Mouse (Mus musculus) kidney, embryonic 16.5 days (tissue): ENCODE results near the gene Add3. TPM values are rescaled to one million over a fixed set of nuclear protein-coding genes. Genes with fewer than 3 reads are reported as not detected.

ENCODE experiments used
- ATAC-seq: fragments of 200-750 bp; cut with Nextera tagmentation; 2 replicates; pipeline ENCODE4 v1.8.0; 2017; ENCODE audit warnings: moderate TSS enrichment; ENCODE audit not compliant: low FRiP score, low TSS enrichment
- H3K27ac ChIP-seq: fragments of 300-500 bp; sonication (generic); 2 replicates; pipeline ENCODE4 v1.5.1; 2014; ENCODE audit warnings: low read length
- H3K27me3 ChIP-seq: fragments of 300-500 bp; sonication (generic); 2 replicates; pipeline ENCODE4 v1.6.1; 2014; ENCODE audit warnings: low read length, control low read depth, mixed read lengths; ENCODE audit not compliant: insufficient read depth
- H3K36me3 ChIP-seq: fragments of 300-500 bp; sonication (generic); 2 replicates; pipeline ENCODE4 v1.6.1; 2014; ENCODE audit warnings: low read length, control low read depth, mixed read lengths; ENCODE audit not compliant: insufficient read depth
- H3K4me1 ChIP-seq: fragments of 300-500 bp; sonication (generic); 2 replicates; pipeline ENCODE4 v1.6.1; 2014; ENCODE audit warnings: low read length, control low read depth, mixed read lengths; ENCODE audit not compliant: insufficient read depth
- H3K4me2 ChIP-seq: fragments of 300-500 bp; sonication (generic); replicated peaks from 2 replicates; pipeline ENCODE4 v1.6.1; 2014; ENCODE audit warnings: low read depth, low read length
- H3K4me3 ChIP-seq: fragments of 300-500 bp; sonication (generic); 2 replicates; pipeline ENCODE4 v1.5.1; 2014; ENCODE audit warnings: mild to moderate bottlenecking, low read length
- H3K9ac ChIP-seq: fragments of 300-500 bp; sonication (generic); replicated peaks from 2 replicates; pipeline ENCODE4 v1.6.1; 2014; ENCODE audit warnings: low read length
- H3K9me3 ChIP-seq: fragments of 300-500 bp; sonication (generic); 2 replicates; pipeline ENCODE4 v1.6.1; 2016; ENCODE audit warnings: low read length, control low read depth
- WGBS: fragments of 180-500 bp; shearing (Covaris S2); extraction: QIAGEN DNeasy Blood & Tissue Kit; methylation state at CpG from one replicate; pipeline ENCODE4 v1.1.7; 2014; 5-methylcytosine and 5-hydroxymethylcytosine counted together
- polyA plus RNA-seq: library from polyadenylated mRNA; unstranded; fragments of >200 nt; fragmentation: Nextera tagmentation; extraction: Ambion mirVana; gene quantifications from 2 replicates; pipeline ENCODE4 v1.2.1, GENCODE M21; 2015

Gene Add3
- polyA plus RNA-seq, 1 experiment from 2014 or later, result 85.1 TPM

DNA sequence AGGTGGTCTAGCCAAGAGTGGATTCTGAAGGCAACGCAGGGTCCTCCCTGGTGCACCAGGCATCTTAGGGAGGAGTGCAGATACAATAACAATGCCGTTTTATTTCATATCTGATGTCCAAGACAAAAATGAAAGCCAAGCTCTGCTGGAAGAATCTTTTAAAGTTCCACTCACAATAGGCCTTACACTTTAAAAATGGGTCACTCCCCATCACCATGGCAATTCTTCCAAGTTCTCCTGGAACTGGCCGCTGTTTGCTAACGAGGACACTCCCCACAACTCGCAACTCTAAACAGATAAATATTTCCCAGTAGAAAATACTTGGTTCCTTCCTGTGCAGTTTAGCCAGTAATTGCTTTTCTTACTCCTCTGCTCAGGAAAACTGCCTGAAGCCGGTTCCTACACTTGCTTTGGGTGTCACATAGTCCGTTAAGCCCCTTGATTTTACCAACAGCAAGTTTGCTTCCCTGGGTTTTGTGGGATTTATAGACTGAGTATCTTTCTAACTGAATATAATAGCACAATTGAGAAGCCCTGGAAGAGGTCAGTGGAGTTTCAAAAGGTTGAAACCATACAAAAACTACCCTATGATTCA, 28.1 kb upstream of the Add3 start:
- 61% methylated on average over 7 of the region's 7 CpGs for WGBS

DNA sequence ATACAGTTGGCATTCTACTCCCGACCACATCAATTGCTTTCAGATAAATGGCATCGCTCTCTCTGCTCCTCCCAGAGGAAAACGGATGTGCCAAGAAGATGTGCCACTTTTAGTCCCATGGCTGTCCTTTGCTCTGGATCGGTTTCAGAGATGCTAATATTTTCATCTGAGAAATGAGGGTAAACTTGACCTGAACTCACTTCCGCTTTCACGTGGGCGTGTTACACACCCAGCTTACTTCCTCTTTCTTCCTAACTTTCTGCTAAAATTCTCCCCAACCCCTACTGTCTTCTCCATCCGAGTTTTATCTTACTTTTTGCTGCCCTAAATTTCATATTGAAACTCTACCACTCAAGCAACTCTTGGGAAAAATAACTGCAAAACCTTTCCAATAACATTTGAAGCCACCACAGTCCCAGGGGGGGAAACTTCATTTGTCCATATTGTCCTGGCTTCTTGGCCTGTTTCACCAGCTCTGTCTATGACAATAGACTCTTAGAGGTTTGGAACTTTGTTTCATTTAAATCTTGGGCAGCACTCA, 20.9 kb upstream of the Add3 start:
- peaks cover 7% of the 10 kb centered on the region for H3K9me3 ChIP-seq
- 80% methylated on average over 8 of the region's 8 CpGs for WGBS
- H3K9ac ChIP-seq, result no peak overlapping the region
- H3K4me2 ChIP-seq, result no peak overlapping the region
- H3K36me3 ChIP-seq, result no peaks in the 10 kb centered on the region
- no peaks in the 10 kb centered on the region for H3K27me3 ChIP-seq
- H3K4me1 ChIP-seq, result peaks cover 3% of the 10 kb centered on the region; the same call in 1 of the 2 replicates
- no peak overlapping the region for H3K4me3 ChIP-seq
- H3K27ac ChIP-seq, result no peak overlapping the region
- no peak for ATAC-seq

More for the DNA sequence above, 28.1 kb upstream of the Add3 start:
- ATAC-seq, result no peak
- H3K9me3 ChIP-seq, result peaks cover 3% of the 10 kb centered on the region
- H3K27ac ChIP-seq, result no peak overlapping the region
- H3K4me3 ChIP-seq, result no peak overlapping the region
- peaks cover 3% of the 10 kb centered on the region; the same call in 1 of the 2 replicates for H3K4me1 ChIP-seq
- no peaks in the 10 kb centered on the region for H3K27me3 ChIP-seq
- H3K36me3 ChIP-seq, result no peaks in the 10 kb centered on the region
- no peak overlapping the region for H3K9ac ChIP-seq
- no peak overlapping the region for H3K4me2 ChIP-seq

DNA sequence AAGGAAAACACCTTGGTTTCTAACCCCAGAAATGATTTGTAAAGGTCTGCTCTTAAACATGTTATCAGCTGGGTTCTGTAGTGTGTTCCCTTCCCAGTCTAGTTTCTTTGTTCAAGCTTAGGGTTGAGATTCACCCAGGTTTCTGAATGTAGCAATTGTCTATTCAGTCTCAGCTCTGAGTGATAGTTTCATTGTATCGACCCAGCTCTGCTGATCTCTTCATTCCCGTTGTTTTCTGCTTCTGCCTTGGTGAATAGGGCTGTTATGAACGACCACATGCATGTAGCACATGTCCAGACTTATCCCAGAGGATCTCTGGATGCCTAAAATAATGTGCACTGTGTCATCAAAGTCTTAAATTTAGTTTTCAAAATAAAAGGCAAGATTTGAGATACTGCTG, 19.8 kb upstream of the Add3 start:
- no peak for ATAC-seq
- H3K27me3 ChIP-seq, result no peaks in the 10 kb centered on the region
- H3K4me1 ChIP-seq, result peaks cover 2% of the 10 kb centered on the region; the same call in 1 of the 2 replicates
- H3K9ac ChIP-seq, result no peak overlapping the region
- no peak overlapping the region for H3K27ac ChIP-seq
- H3K4me3 ChIP-seq, result no peak overlapping the region
- H3K36me3 ChIP-seq, result no peaks in the 10 kb centered on the region
- peaks cover 7% of the 10 kb centered on the region for H3K9me3 ChIP-seq
- 70% methylated on average over 3 of the region's 3 CpGs for WGBS
- H3K4me2 ChIP-seq, result no peak overlapping the region

DNA sequence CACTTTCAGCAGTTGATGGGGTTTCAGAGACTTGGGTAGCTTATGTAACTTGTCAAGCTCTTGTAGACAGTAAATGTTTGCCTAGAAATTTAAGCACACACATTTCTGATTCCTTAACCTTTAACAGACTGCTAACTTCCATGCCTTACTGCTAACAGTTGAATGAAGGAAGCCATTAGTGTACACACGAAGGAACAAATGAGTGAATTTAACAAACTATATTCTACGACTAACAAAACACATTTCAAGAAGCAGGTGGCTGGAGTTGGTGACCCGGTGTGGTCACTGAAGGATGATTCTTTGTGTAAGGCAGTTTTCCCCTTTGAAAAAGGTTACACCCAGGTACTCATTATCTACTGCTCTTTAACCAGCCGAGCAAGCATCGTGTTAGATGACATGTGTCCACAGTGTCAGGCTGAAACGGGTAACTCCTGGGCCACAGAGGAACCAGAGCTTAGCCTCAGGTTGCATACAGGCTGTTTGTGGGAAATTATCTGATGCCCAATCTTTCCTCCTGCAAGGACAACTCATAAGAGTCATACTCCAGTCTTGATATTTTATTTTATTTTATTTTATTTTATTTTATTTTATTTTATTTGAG, 17.5 kb upstream of the Add3 start:
- Histone ChIP-seq H3K4me3 (no peak overlapping the region), H3K27me3 (no peaks in the 10 kb centered on the region), H3K9ac (no peak overlapping the region), H3K4me2 (no peak overlapping the region), H3K27ac (peak overlapping the region; percentile 7), H3K9me3 (no peaks in the 10 kb centered on the region), H3K36me3 (no peaks in the 10 kb centered on the region), H3K4me1 (peaks cover 8% of the 10 kb centered on the region)
- WGBS, result 57% methylated on average over 6 of the region's 6 CpGs
- ATAC-seq, result 0 out of 2 replicates have a peak, but pooled peaks have one; percentile 54

DNA sequence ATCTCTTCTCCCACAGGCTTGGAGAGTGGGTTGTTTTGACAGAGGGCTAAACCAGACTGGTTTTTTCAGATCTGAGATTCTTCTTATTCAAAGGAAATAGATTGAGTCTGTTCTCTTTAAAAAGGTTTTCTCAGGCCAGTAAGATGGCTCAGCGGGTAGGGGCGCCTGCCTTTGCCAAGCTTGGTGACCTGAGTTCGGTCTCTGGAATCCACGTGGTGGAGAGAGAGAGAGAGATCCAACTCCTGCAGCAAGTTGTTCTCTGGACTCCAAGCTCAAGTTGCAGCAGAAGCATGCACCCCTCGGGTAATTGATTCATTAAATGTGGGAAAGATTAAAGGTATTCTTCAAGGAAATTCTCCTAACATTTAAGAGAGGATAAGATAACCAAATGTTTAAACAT, 16.9 kb upstream of the Add3 start:
- H3K4me1 ChIP-seq, result peaks cover 13% of the 10 kb centered on the region
- WGBS, result 39% methylated on average over 5 of the region's 5 CpGs
- no peak overlapping the region for H3K4me2 ChIP-seq
- H3K9ac ChIP-seq, result no peak overlapping the region
- H3K27me3 ChIP-seq, result no peaks in the 10 kb centered on the region
- H3K27ac ChIP-seq, result peak overlapping the region; percentile 7
- no peaks in the 10 kb centered on the region for H3K9me3 ChIP-seq
- no peak overlapping the region for H3K4me3 ChIP-seq
- ATAC-seq, result no peak
- H3K36me3 ChIP-seq, result no peaks in the 10 kb centered on the region

DNA sequence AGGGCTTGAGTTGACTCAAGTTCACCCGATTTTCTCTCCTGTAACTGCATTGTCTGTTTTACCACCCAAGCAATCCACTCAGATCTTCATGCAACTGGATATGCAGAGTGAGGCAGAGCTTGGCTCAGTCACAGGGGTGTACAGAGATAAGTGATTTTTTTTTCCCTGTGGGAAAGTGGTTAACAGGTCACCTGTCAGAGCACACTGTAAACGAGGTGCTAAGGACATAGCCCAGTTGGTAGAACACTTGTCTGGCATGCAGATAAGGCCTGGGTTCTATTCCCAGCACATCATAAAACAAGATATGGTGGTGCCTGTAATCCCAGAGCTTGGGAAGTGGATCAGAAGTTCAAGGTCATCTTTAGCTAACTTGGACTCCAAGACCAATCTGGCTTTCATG, 14.6 kb upstream of the Add3 start:
- Histone ChIP-seq H3K27ac (no peak overlapping the region), H3K9ac (no peak overlapping the region), H3K36me3 (no peaks in the 10 kb centered on the region), H3K4me1 (peaks cover 25% of the 10 kb centered on the region), H3K4me3 (no peak overlapping the region), H3K4me2 (no peak overlapping the region), H3K9me3 (no peaks in the 10 kb centered on the region), H3K27me3 (no peaks in the 10 kb centered on the region)
- ATAC-seq, result no peak
- WGBS, result 77% methylated on average over 2 of the region's 2 CpGs

DNA sequence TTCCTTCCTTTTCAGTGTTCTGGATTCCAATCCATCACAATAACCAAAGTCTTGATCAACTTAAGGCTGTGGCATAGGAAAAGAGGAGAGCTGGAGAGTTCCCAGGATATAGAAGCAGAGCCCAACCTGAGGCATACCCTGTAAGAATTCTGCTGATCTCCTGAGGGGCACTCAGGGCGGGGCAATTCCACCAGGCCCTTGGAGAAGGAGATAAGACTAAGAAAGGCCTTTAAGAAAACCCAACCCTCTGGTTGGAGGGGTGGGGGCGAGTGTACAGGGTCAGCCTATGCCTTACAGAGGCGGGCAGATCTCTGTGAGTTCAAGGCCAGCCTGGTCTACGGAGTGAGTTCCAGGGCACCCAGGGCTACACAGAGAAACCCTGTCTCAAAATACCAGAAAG, 13.7 kb upstream of the Add3 start:
- H3K27me3 ChIP-seq, result no peaks in the 10 kb centered on the region
- ATAC-seq, result no peak
- WGBS, result 96% methylated on average over 3 of the region's 4 CpGs

DNA sequence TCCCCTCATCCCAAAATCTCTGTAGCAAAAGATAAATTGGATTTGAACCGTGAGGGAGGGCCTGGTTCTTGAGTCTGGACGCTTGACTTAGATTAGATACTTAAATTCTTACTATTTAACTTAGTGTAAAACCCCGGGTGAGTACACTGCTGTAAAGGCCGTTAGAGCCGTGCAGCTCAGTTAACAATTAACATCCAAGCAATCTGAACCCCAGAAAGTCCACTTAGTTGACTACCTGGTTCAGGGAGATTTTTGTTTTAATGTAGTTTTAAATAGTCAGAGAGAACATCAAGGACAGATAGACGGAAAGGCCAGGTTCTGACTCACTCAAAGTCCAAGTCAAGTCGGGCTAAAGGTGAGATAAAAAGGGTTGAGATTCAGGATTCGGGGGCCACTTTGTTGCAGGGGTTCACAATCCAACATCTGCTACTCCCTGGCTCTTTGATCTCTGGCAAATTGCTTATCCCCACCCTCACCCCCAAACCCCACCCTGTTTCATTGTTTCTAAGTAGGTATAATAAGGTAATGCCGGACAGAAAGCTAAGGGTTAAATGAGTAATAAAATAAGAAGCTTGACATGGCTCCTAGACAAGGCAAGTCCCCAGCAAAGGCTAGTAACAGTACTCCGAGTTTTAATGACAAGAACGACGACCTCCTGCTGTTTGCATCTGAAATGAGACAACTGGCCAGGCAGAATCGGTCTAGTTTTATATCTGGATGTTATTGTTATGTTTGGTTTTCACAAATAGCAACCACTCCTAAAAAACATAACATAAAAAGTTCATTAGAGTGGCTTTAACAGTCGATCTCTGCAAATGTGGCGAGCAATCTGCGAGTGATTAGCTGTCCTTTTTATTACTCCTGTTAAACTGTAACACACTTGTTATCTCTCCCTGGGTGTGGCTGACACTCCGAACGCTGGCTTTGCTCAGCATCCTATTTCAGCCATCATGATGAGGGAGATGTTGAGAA, 12.6 kb upstream of the Add3 start:
- H3K27me3 ChIP-seq, result no peaks in the 10 kb centered on the region
- ATAC-seq, result peak; percentile 75; the same call in 1 of the 2 replicates
- H3K4me3 ChIP-seq, result no peak overlapping the region
- no peak overlapping the region for H3K9ac ChIP-seq
- 16% methylated on average over 18 of the region's 18 CpGs for WGBS
- peak overlapping the region; percentile 37; the same call in 1 of the 2 replicates for H3K4me2 ChIP-seq
- H3K9me3 ChIP-seq, result no peaks in the 10 kb centered on the region
- H3K27ac ChIP-seq, result peak overlapping the region; percentile 76
- peaks cover 31% of the 10 kb centered on the region for H3K4me1 ChIP-seq
- no peaks in the 10 kb centered on the region for H3K36me3 ChIP-seq

More for the DNA sequence above, 13.7 kb upstream of the Add3 start:
- Histone ChIP-seq H3K36me3 (no peaks in the 10 kb centered on the region), H3K4me3 (no peak overlapping the region), H3K27ac (peak overlapping the region; percentile 44; the same call in 1 of the 2 replicates), H3K9me3 (no peaks in the 10 kb centered on the region), H3K4me2 (no peak overlapping the region), H3K4me1 (peaks cover 31% of the 10 kb centered on the region), H3K9ac (no peak overlapping the region)

DNA sequence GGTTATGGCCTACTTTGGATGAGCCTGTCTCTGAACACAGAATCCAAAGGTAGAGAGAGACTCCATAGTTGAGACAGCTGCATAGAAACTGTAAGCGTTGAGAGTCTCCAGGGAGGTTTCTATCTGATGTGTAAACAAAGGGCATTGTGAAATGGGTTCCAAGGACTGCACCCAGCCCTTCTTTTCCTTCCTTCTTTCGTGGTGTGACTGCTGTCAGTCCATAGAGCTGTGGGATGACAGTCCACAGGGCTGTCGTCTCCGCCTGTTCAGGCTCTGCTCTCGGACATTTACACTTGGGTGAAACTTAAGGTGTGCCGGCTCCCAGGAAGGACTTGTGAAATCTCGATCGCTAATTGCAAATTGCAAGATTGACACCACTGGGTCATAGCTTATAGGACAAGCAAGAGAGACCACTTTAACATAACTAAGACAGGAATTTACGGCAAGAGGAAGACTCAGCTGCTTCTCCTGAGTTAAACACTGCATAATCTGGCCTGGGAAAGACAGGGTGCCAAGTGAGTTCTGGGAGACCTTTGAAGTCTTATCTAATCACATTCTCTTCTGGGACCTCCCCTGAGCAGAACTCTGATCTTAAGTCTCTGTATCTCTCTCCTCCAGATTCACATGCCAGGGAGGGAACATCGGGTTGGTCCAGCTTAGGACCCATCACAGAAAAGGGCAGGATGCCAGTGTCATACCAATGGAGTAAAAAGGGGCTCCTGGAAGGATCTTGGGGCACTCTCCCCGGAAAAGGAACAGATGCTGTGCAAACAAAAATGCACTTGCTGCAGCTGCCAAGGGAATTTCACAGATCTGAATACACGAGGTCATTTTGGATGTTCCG, 11.5 kb upstream of the Add3 start:
- 0 out of 2 replicates have a peak overlapping the region, but pooled peaks have one; percentile 7 for H3K9ac ChIP-seq
- H3K4me2 ChIP-seq, result no peak overlapping the region
- no peaks in the 10 kb centered on the region for H3K9me3 ChIP-seq
- H3K4me1 ChIP-seq, result peaks cover 31% of the 10 kb centered on the region
- WGBS, result 43% methylated on average over 13 of the region's 13 CpGs
- no peak overlapping the region for H3K4me3 ChIP-seq
- peak overlapping the region; percentile 76 for H3K27ac ChIP-seq
- no peaks in the 10 kb centered on the region for H3K27me3 ChIP-seq
- ATAC-seq, result no peak
- H3K36me3 ChIP-seq, result no peaks in the 10 kb centered on the region
